Mouse (Mus musculus) G1E-ER4 (cell line): ENCODE data around the gene Adgb. TPM values are rescaled to one million over a fixed set of nuclear protein-coding genes. Genes with fewer than 3 reads are reported as not detected.

Experiments used
- GATA1 ChIP-seq: IDR thresholded peaks from one replicate; pipeline ENCODE4 v1.8.0; 2012; ENCODE audit warnings: low read length, inconsistent platforms
- polyA plus RNA-seq: library from polyadenylated mRNA; stranded (reverse); fragments of >175 nt; gene quantifications from 2 replicates; pipeline ENCODE4 v1.2.3, GENCODE M21; 2012

The Adgb gene
- not detected in 2 replicates for polyA plus RNA-seq

DNA sequence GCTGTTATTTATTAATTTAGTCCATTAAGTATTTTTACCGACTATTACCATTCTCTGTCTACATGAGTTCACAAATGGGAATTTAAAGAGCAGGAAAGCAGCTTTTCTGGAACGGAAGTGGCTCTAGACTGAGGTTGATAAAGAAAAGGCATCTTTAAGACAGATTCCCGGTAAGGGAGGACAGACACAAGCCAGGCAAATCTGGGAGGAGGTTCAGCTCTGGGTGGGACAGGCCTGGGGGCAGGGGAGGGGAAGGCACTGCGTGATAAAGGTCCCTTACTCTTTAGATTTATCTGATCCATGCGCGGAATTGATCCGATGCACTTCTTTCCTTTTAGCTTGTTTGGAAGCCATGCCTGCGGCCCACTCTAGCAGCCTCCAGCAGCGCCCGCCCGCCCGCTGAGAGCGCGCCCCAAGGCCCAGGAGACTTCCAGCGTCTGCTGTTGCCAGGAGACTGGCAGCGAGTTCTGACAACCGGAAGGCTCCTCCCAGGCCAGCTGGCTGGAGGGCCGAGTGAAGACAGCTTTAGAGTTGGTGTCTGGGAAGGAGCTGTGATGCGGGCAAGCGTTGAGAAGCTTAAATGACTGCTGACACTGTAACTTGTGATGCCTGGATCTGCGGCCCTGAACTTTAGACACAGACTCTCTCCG, at the start of gene Adgb:
Adgb (minus strand) TSS at position 366 of the 650 bp plus-strand sequence.
- TF ChIP-seq GATA1 = no peak

- TF ChIP-seq GATA1 = no peak
These were observed 8.0 kb upstream of the Adgb start for GRCm38 (mm10) chr10:10480139-10480538.

DNA sequence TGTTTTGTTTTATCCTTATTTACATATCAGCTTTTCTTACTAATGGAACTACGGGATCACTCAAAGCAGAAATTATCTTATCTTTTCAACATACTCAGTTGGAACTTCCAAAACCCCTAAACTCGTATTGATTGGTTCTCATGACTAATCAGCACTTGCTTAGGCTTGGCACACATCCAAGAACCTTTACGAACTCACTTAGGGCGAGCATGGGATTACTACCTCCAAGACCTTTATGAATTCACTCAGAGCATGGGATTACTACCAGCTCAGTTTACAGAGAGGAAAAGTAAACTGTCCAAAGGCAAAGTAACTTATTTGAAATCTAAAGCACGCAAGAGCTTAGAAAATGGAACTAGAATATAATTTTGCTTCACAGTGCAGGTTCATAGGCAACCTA, 4.8 kb upstream of the Adgb start:
- no peak for TF ChIP-seq GATA1

DNA sequence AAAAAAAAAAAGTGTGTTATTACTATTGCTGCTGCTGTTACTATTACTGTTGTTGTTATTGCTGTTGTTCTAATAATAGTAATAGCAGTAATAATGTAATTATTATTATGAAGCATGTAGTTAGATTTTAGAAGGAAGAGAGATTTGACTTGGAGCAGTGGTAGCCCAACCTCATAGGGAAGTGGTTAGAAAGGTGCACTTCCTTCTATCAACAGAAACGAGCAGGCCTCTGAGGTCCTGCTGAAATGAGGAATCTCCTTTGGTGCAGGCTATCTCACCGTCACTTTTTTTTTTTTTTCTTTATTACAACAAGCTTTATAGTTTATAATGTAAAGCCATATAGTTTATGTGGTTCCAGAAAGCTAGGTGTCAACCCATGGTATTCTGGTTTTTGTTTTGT, 4.4 kb upstream of the Adgb start:
- TF ChIP-seq GATA1 = no peak

GRCm38 (mm10) chr10:10468699-10469547, 3.2 kb downstream of the Adgb start:
- TF ChIP-seq GATA1 = no peak

DNA sequence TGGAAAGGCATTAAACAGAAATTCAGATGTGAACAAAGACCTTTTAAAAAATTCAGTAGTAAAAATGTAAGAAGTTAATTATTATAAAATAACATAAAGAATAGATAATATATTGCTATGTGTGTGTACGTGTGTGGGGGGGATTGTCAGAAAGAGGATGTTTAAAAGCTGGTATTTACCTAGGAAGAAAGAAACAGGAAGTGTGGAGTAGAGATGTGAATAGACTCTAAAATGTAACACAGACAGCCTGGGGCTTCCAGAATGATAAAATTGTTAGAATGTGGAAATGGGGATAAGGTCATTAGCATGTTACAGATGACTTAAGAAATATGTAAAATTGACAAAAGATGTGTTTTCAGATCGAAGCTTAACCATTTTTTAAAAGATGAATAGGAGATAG, 12.0 kb downstream of the Adgb start:
- no peak for TF ChIP-seq GATA1

- no peak for TF ChIP-seq GATA1
These were observed 15.1 kb downstream of the Adgb start for GRCm38 (mm10) chr10:10456991-10457390.

- TF ChIP-seq GATA1 = no peak
These were observed 23.1 kb downstream of the Adgb start for GRCm38 (mm10) chr10:10449067-10449466.

- no peak for TF ChIP-seq GATA1
These were observed 27.2 kb downstream of the Adgb start for GRCm38 (mm10) chr10:10444841-10445466.

DNA sequence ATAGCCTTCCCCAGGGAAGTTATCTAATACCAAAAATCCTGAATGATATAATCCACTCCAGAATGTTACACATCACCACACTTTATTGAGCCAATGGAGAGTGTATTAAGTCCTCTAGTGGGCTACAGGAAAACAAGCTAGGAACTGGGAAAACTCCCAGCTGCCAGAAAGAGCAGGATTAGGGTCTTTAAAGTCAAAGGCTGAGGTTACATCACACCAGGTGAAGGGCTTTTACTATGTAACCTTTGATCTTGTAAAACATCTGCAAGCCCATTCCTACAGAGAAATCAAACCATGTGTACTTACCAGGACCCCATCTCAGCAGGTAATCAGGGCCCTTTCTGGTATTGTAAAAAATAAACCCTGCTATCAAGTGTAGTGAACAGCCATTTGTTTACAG, 28.6 kb downstream of the Adgb start:
- TF ChIP-seq GATA1 = no peak

DNA sequence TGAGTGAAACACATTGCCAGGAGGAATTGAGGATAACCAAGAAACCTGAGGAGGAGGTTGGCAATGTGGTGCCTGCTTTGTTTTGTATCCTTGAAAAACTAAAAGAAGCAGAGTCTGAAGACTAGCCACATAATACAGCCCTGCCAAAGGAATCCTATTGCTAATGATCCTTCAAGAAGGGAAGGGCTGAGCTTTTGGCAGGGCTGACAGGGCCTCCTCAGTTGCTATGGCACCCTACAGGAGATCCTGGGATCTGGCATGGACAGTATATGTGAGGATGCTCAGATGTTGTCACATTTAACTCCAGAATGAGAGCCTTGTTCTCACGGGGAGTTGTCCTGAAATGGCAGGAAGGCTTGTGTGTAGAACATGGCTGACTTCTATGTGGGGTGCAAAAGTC, 37.1 kb downstream of the Adgb start:
- TF ChIP-seq GATA1 = no peak

DNA sequence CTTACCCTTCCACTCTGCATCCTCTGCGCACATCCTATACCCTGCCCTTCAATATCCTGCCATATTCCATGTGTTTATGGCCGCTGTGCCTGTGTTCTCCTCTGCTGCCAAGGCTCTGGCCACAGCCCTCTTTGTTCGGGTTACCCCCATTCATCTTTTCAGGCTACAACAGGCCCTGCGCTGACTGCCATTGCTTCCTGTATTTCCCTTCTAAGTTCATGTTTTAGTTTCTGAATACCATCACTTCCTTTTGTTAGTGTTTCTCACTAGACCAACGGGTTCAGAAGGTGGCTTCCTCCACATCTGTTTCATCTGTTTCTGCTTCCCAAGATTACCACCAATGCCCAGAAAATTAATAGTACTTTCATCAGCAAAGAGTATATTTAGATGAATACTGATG, 42.5 kb downstream of the Adgb start:
- no peak for TF ChIP-seq GATA1

- TF ChIP-seq GATA1 = no peak
These were observed 43.1 kb downstream of the Adgb start for GRCm38 (mm10) chr10:10429032-10429431.

GRCm38 (mm10) chr10:10424383-10424782, 47.7 kb downstream of the Adgb start:
- no peak for TF ChIP-seq GATA1

- TF ChIP-seq GATA1 = no peak
These were observed 61.1 kb downstream of the Adgb start for GRCm38 (mm10) chr10:10411046-10411445.

DNA sequence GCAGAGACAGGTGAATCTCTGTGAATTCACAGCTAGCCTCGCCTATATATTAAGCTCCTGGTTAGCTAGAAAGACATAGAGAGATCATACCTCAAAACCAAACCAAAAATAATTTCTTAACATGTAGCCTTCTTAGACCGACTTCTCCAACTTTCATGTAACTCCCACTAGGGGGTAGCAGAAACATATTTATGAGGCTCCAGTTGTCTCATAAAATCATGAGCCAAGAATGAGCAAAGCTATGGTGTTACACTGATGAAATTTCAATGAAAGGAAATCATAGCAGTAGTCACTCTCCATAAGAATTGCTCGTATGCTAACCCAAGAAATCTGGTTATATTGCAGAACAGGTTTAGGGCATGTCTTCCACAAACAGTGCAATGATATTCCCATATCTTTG, 64.0 kb downstream of the Adgb start:
- TF ChIP-seq GATA1 = no peak

DNA sequence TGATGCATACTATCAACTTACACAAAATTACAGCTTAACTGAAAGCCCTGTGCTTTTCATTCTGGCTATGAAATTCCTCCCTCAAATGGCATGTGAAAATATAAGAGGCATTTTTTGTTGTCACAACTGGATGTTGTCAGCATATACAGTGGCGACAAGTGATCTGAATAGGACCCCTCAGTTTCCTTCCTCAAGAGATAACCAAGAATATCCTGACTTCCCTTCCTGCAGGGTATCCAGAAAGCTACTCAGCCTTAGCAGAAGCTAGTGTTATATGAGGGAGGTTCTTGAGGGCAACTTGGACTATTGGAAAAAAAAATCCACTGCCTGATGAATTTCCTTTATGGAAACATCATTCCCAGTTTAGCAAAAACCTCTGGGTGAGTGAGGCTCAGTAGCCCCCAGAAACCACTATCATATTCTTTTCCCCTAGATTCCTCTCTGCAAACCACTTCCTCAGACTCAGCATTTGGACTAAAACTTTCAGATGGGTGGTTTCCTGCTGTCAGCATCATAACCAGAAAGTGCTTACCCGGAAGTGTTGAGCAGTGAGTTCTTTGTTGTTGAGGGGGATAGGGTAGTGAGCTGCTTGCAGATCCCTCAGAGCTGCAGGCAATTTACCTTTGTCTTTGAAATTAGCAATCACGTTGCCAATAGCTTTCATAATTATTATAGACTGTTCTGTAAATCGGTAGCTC, 76.2 kb downstream of the Adgb start:
- TF ChIP-seq GATA1 = no peak
